12 mouse cellular contexts compared by ENCODE assay signal in the genomic region with DNA sequence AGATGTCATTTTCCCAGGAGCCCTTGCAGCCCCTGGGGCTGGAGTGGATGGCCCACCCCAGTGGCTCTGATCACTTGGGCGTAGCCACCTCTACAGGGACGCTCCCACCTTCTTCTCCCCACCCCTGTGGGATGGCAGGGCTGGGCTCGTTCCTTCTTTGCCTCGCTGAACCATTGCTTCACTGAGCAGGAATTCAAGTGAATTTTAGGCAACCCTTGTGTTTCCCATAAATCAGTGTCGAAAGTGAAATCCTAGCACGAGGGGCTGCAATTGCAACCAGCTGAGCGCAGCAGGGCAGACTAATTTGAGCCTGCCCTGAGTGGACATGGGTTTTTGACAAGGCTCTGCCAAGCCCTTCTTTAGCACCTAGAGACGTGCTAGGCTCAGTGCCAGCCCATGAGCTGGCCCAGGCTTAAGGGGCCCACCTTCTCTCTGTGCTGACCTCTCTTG. TPM values are rescaled to one million over a fixed set of nuclear protein-coding genes. Genes with fewer than 3 reads are reported as not detected.
A peak's percentile ranks its signal among the peaks of the same experiment; 100 is the strongest.
DNase-seq lines count a peak whose midpoint lies in the region; ATAC-seq and TF ChIP-seq lines count a peak whose summit lies in the region.
"Had no signal": no experiment of that assay in that cellular context is flagged by ENCODE, and none has a peak within 500 bp of the region (broad histone marks: within the 10 kb centered on the region; RNA-seq: fewer than 3 reads in every experiment).

No protein-coding gene starts in this region.

- H3K27ac ChIP-seq in forebrain, embryonic 10.5 days = peak overlapping the region; percentile 51
- no peak overlapping the region for H3K27ac ChIP-seq in forebrain, embryonic 14.5 days (ENCODE audit: low read depth, low read length)
- H3K27ac ChIP-seq in limb, embryonic 14.5 days (replicated peaks; ENCODE audit: low read depth, low read length) = peak overlapping the region; percentile 71
- no peak overlapping the region for H3K27ac ChIP-seq in forebrain, embryonic 15.5 days (replicated peaks)
- H3K27ac ChIP-seq: liver, embryonic 15.5 days had no signal

- no peak overlapping the region for H3K9ac ChIP-seq in forebrain, embryonic 14.5 days (ENCODE audit: low read length)
- H3K9ac ChIP-seq in limb, embryonic 14.5 days (ENCODE audit: low read depth, low read length, severe bottlenecking) = no peak overlapping the region
- no peak overlapping the region for H3K9ac ChIP-seq in forebrain, embryonic 15.5 days (replicated peaks)
- H3K9ac ChIP-seq: liver, embryonic 15.5 days had no signal

- no peak for ATAC-seq in forebrain, embryonic 14.5 days
- ATAC-seq in limb, embryonic 14.5 days (ENCODE audit: low FRiP score, low read depth) = peak; percentile 66
- ATAC-seq in granulocyte monocyte progenitor cell, adult 5-6 weeks (replicated peaks; ENCODE audit: poor library complexity, severe bottlenecking) = no peak
- no peak for ATAC-seq in forebrain, embryonic 15.5 days (replicated peaks)
- ATAC-seq: activated CD4-positive, CD25-positive, alpha-beta regulatory T cell, adult 4 months had no signal

- H3K4me2 ChIP-seq in forebrain, embryonic 14.5 days (ENCODE audit: low read length) = no peak overlapping the region
- H3K4me2 ChIP-seq in limb, embryonic 14.5 days (replicated peaks; ENCODE audit: low read depth, low read length, severe bottlenecking) = no peak overlapping the region
- no peak overlapping the region for H3K4me2 ChIP-seq in forebrain, embryonic 15.5 days (replicated peaks)
- H3K4me2 ChIP-seq: liver, embryonic 15.5 days had no signal

- no peaks in the 10 kb centered on the region for H3K9me3 ChIP-seq in forebrain, embryonic 10.5 days
- H3K9me3 ChIP-seq in forebrain, embryonic 14.5 days (replicated peaks; ENCODE audit: control insufficient read depth, low read length) = no peaks in the 10 kb centered on the region
- no peaks in the 10 kb centered on the region for H3K9me3 ChIP-seq in limb, embryonic 14.5 days (ENCODE audit: control insufficient read depth, low read length)
- no peaks in the 10 kb centered on the region for H3K9me3 ChIP-seq in forebrain, embryonic 15.5 days
- H3K9me3 ChIP-seq: liver, embryonic 15.5 days had no signal

- TF ChIP-seq POLR2A in limb, embryonic 14.5 days (IDR thresholded peaks at IDR 0.05; ENCODE audit: borderline replicate concordance, extremely low read depth, insufficient read depth, insufficient read length) = no peak

- no peak for DNase-seq in forebrain, embryonic 10.5 days (ENCODE audit: extremely low spot score, low spot score)
- DNase-seq in forebrain, embryonic 14.5 days (ENCODE audit: low spot score) = no peak
- DNase-seq in NIH3T3 (ENCODE audit: low read depth) = peak; percentile 89
- DNase-seq in heart, adult 8-10 months (ENCODE audit: low spot score) = peak; percentile 44
- DNase-seq in limb, embryonic 14.5 days (ENCODE audit: low spot score) = peak; percentile 73
- no peak for DNase-seq in testis, postnatal 14 days (ENCODE audit: low spot score)
- DNase-seq: cerebellum, adult 9-11 months had no signal

- no peaks in the 10 kb centered on the region for H3K36me3 ChIP-seq in forebrain, embryonic 10.5 days (replicated peaks)
- no peaks in the 10 kb centered on the region for H3K36me3 ChIP-seq in forebrain, embryonic 14.5 days (ENCODE audit: control insufficient read depth, insufficient read depth, low read length)
- H3K36me3 ChIP-seq in limb, embryonic 14.5 days (ENCODE audit: control insufficient read depth, insufficient read depth, low read length) = no peaks in the 10 kb centered on the region
- H3K36me3 ChIP-seq in forebrain, embryonic 15.5 days = no peaks in the 10 kb centered on the region
- H3K36me3 ChIP-seq: liver, embryonic 15.5 days had no signal

- H3K27me3 ChIP-seq in forebrain, embryonic 10.5 days (ENCODE audit: poor library complexity, severe bottlenecking) = no peaks in the 10 kb centered on the region
- H3K27me3 ChIP-seq in forebrain, embryonic 14.5 days (replicated peaks; ENCODE audit: control insufficient read depth, insufficient read depth, low read length) = no peaks in the 10 kb centered on the region
- no peaks in the 10 kb centered on the region for H3K27me3 ChIP-seq in limb, embryonic 14.5 days (ENCODE audit: control insufficient read depth, insufficient read depth, low read length)
- no peaks in the 10 kb centered on the region for H3K27me3 ChIP-seq in forebrain, embryonic 15.5 days
- H3K27me3 ChIP-seq: liver, embryonic 15.5 days had no signal

- no peak overlapping the region for H3K4me3 ChIP-seq in forebrain, embryonic 10.5 days
- no peak overlapping the region for H3K4me3 ChIP-seq in forebrain, embryonic 14.5 days (ENCODE audit: low read depth, low read length)
- no peak overlapping the region for H3K4me3 ChIP-seq in limb, embryonic 14.5 days (replicated peaks; ENCODE audit: low read length)
- no peak overlapping the region for H3K4me3 ChIP-seq in forebrain, embryonic 15.5 days
- H3K4me3 ChIP-seq: liver, embryonic 15.5 days had no signal

- H3K4me1 ChIP-seq in forebrain, embryonic 10.5 days = peaks cover 33% of the 10 kb centered on the region
- H3K4me1 ChIP-seq in forebrain, embryonic 14.5 days (ENCODE audit: control insufficient read depth, insufficient read depth, low read length) = no peaks in the 10 kb centered on the region
- peaks cover 38% of the 10 kb centered on the region for H3K4me1 ChIP-seq in limb, embryonic 14.5 days (ENCODE audit: control insufficient read depth, insufficient read depth, low read length)
- peaks cover 6% of the 10 kb centered on the region for H3K4me1 ChIP-seq in forebrain, embryonic 15.5 days

- WGBS in forebrain, embryonic 10.5 days = 75% methylated on average over 8 of the region's 8 CpGs
- 67% methylated on average over 8 of the region's 8 CpGs for WGBS in forebrain, embryonic 14.5 days
- WGBS in limb, embryonic 14.5 days = 10% methylated on average over 8 of the region's 8 CpGs
- WGBS in forebrain, embryonic 15.5 days = 67% methylated on average over 8 of the region's 8 CpGs

RNA-seq across cellular contexts. Expression of a gene that starts 47.6 kb away (rescaled TPM):
- polyA plus RNA-seq in forebrain, embryonic 10.5 days (2016; fragmentation: Nextera tagmentation; extraction: Ambion mirVana) = 0.25 and 0.36 TPM in 2 replicates
- 0.53 TPM in 1 of 2 replicates, not detected in the other for polyA plus RNA-seq in forebrain, embryonic 14.5 days (2014; fragmentation: Nextera tagmentation; extraction: Ambion mirVana)
- under 1 TPM in 1 of 4 experiments, not detected in 3; 0.56 TPM for total RNA-seq in heart, adult 8-10 months (2022)
- polyA plus RNA-seq in limb, embryonic 14.5 days (2012; rRNA removed) = 0.92 and 1.2 TPM in 2 replicates
- polyA plus RNA-seq in limb, embryonic 14.5 days (2014; fragmentation: Nextera tagmentation; extraction: Ambion mirVana) = 1.3 and 2.0 TPM in 2 replicates
- 36.7 and 42.2 TPM in 2 replicates for total RNA-seq in granulocyte monocyte progenitor cell, adult 5-6 weeks (2014; fragmentation: Nextera tagmentation)
- 17.0 and 26.2 TPM in 2 replicates for total RNA-seq in granulocyte monocyte progenitor cell, adult 5-6 weeks (2017)
- polyA plus RNA-seq in forebrain, embryonic 15.5 days (2015; fragmentation: Nextera tagmentation; extraction: Ambion mirVana) = 0.13 TPM in 1 of 2 replicates, not detected in the other
- polyA plus RNA-seq: neural tube, embryonic 11.5 days had no signal

Comparison
In these comparisons a context has a peak if more than half of its experiments do, and no peak if none do; other contexts are left out.
1. H3K27ac ChIP-seq: peak in forebrain, embryonic 10.5 days (single experiment) and limb, embryonic 14.5 days (single experiment); none in forebrain, embryonic 14.5 days (single experiment) and forebrain, embryonic 15.5 days (single experiment).
2. DNase-seq: peak in NIH3T3 (single experiment), heart, adult 8-10 months (single experiment) and limb, embryonic 14.5 days (single experiment); none in forebrain, embryonic 10.5 days (single experiment), forebrain, embryonic 14.5 days (single experiment) and testis, postnatal 14 days (single experiment).